Mouse (Mus musculus): ENCODE measurements at regions not wholly inside any gene's neighbourhood (a gene's known extent, or its start where the extent isn't known, plus 50 kb on each side); places are given as distances from the start of the nearest gene placed in this dataset.

DNA sequence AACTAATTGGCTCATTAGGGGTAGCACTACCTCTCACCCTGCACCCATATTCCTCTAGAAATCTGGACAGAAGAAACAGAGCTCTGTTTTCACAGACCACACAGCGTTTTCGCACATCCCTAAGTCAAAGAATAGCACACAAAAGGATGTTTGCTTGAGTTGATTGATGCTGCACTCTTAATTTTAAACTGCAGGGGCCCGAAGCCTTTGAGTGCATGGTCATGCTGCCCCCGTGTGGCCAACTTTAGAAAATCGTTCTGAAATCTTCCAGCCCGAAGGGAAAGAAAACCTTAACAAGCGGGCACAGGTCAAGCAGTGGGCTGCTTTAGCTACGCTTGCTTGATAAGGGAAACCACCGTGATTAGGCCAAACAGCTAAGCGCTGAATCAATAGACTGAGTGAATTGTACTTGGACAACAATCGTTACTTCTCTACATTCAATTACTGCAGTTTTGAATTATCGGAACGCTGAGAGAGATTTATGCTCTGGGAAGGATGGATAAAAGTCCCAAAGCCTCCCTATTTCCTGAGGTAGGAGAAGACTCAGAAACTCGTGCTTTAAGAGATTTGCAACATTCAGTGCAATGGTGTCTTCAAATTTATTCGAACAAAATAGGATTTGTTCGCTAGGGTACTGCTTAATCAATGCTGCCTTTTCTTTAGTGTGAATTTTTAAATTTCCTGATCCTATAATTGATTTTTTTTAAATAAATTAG, 490.1 kb upstream of the Lcorl start:
- H3K9ac ChIP-seq (ENCODE audit: low read depth, low read length) = no peak overlapping the region
- no peaks in the 10 kb centered on the region for H3K4me1 ChIP-seq (ENCODE audit: control insufficient read depth, insufficient read depth, low read length)
- TF ChIP-seq CTCF (IDR thresholded peaks at IDR 0.05; ENCODE audit: low read depth, low read length) = peak; percentile 82
- TF ChIP-seq POLR2A (IDR thresholded peaks at IDR 0.05; ENCODE audit: extremely low read depth, insufficient read depth, low read length) = no peak
- WGBS = 15% methylated on average over 16 of the region's 16 CpGs
- H3K27ac ChIP-seq (replicated peaks; ENCODE audit: insufficient read depth, low read depth, low read length) = no peak overlapping the region
- no peaks in the 10 kb centered on the region for H3K36me3 ChIP-seq (ENCODE audit: control insufficient read depth, insufficient read depth, low read length)
- no peaks in the 10 kb centered on the region for H3K79me2 ChIP-seq (ENCODE audit: control insufficient read depth, insufficient read depth, low read length)
- DNase-seq (ENCODE audit: extremely low read depth, low read depth, low spot score) = peak; percentile 34
- no peak overlapping the region for H3K4me3 ChIP-seq (ENCODE audit: insufficient read depth, low read depth, low read length)
- no peaks in the 10 kb centered on the region for H3K27me3 ChIP-seq (ENCODE audit: control insufficient read depth, insufficient read depth, low read length)

DNA sequence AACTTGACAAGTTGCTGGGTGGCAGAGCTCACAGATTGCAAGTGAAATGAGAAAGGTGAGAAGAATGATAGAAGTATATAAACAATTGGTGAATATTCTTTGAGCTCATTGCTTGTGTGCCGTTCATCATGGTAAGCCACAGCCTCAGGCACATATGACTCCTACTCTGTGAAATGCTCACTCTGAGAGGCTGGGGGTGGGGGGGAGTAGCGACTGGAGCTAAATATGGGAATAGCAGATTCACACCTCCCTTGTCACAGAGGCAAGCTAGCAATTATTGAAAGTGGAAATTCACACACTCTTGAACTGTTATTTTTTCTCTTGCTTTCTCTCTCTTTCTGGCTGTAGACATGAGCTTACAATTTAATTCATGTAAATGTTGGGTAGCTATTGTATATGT, 481.0 kb upstream of the Lcorl start:
- no peaks in the 10 kb centered on the region for H3K79me2 ChIP-seq (ENCODE audit: control insufficient read depth, insufficient read depth, low read length)
- TF ChIP-seq POLR2A (IDR thresholded peaks at IDR 0.05; ENCODE audit: extremely low read depth, insufficient read depth, low read length) = no peak
- TF ChIP-seq CTCF (IDR thresholded peaks at IDR 0.05; ENCODE audit: low read depth, low read length) = no peak
- H3K9ac ChIP-seq (ENCODE audit: low read depth, low read length) = no peak overlapping the region
- no peak overlapping the region for H3K4me3 ChIP-seq (ENCODE audit: insufficient read depth, low read depth, low read length)
- H3K4me1 ChIP-seq (ENCODE audit: control insufficient read depth, insufficient read depth, low read length) = no peaks in the 10 kb centered on the region
- no peaks in the 10 kb centered on the region for H3K36me3 ChIP-seq (ENCODE audit: control insufficient read depth, insufficient read depth, low read length)
- whole genome bisulfite sequencing = 83% methylated on average over 2 of the region's 2 CpGs
- no peak for DNase-seq (ENCODE audit: extremely low read depth, low read depth, low spot score)
- H3K27ac ChIP-seq (replicated peaks; ENCODE audit: insufficient read depth, low read depth, low read length) = no peak overlapping the region
- H3K27me3 ChIP-seq (ENCODE audit: control insufficient read depth, insufficient read depth, low read length) = no peaks in the 10 kb centered on the region

DNA sequence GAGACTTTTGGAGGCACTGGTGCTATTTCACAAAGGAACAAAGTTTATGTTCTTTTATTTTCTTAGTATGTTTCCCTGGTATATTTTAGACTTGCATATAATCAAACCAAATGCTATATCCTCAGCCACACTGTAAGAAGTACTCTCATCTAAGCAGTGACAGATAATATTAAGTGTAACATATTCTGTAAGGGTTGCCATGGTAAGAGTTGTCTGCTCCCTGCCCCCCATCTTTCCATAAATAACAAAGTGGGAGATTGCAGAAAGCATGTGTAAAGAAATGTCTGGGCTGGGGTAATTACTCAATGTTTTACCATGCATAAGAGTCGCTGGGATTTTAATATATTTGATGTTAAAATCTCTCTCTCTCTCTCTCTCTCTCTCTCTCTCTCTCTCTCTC, 473.5 kb upstream of the Lcorl start:
- Histone ChIP-seq H3K4me1 (ENCODE audit: control insufficient read depth, insufficient read depth, low read length) (no peaks in the 10 kb centered on the region), H3K27me3 (ENCODE audit: control insufficient read depth, insufficient read depth, low read length) (no peaks in the 10 kb centered on the region), H3K27ac (replicated peaks; ENCODE audit: insufficient read depth, low read depth, low read length) (no peak overlapping the region), H3K4me3 (ENCODE audit: insufficient read depth, low read depth, low read length) (no peak overlapping the region), H3K36me3 (ENCODE audit: control insufficient read depth, insufficient read depth, low read length) (no peaks in the 10 kb centered on the region), H3K79me2 (ENCODE audit: control insufficient read depth, insufficient read depth, low read length) (no peaks in the 10 kb centered on the region), H3K9ac (ENCODE audit: low read depth, low read length) (no peak overlapping the region)
- TF ChIP-seq POLR2A (IDR thresholded peaks at IDR 0.05; ENCODE audit: extremely low read depth, insufficient read depth, low read length) (no peak), CTCF (IDR thresholded peaks at IDR 0.05; ENCODE audit: low read depth, low read length) (no peak)
- DNase-seq (ENCODE audit: extremely low read depth, low read depth, low spot score) = no peak
- 46% methylated on average over 1 of the region's 1 CpGs for WGBS
